Mouse (Mus musculus) lung, postnatal 25 days (tissue): ENCODE measurements at regions not wholly inside any gene's neighbourhood (a gene's known extent, or its start where the extent isn't known, plus 50 kb on each side); places are given as distances from the start of the nearest gene placed in this dataset.

ENCODE experiments used
- DNase-seq: peaks from one replicate; pipeline ENCODE4 v3.0.0; 2022; ENCODE audit warnings: low spot score

- DNase-seq, result peak; percentile 74
Observed at GRCm38 (mm10) chr1:136717830-136718517, 93.3 kb downstream of the Zfp281 start.

GRCm38 (mm10) chr1:136723839-136724443 lies 99.2 kb downstream of the Zfp281 start:
- no peak for DNase-seq

- peak; percentile 6 for DNase-seq
Observed at GRCm38 (mm10) chr1:136725242-136725641, 100.5 kb downstream of the Zfp281 start.

GRCm38 (mm10) chr1:136726145-136726935 lies 101.6 kb downstream of the Zfp281 start:
- DNase-seq, result peak; percentile 7

GRCm38 (mm10) chr1:136727868-136728631 lies 103.3 kb downstream of the Zfp281 start:
- DNase-seq, result no peak

- DNase-seq, result no peak
Observed at GRCm38 (mm10) chr1:136728632-136728944, 103.9 kb downstream of the Zfp281 start.

- no peak for DNase-seq
Observed at GRCm38 (mm10) chr1:136730638-136731037, 105.9 kb downstream of the Zfp281 start.

GRCm38 (mm10) chr1:136738030-136738429 lies 113.3 kb downstream of the Zfp281 start:
- DNase-seq, result no peak

- DNase-seq, result peak; percentile 44
Observed at GRCm38 (mm10) chr1:136739486-136739885, 114.8 kb downstream of the Zfp281 start.

- no peak for DNase-seq
Observed at GRCm38 (mm10) chr1:136741061-136741460, 116.4 kb downstream of the Zfp281 start.

GRCm38 (mm10) chr1:136749188-136749587 lies 124.5 kb downstream of the Zfp281 start:
- DNase-seq, result peak; percentile 53

GRCm38 (mm10) chr1:136751464-136752191 lies 126.9 kb downstream of the Zfp281 start:
- no peak for DNase-seq

GRCm38 (mm10) chr1:136754286-136754685 lies 129.6 kb downstream of the Zfp281 start:
- no peak for DNase-seq

GRCm38 (mm10) chr1:136758730-136759129 lies 134.0 kb downstream of the Zfp281 start:
- DNase-seq, result no peak

GRCm38 (mm10) chr1:136759164-136759563 lies 134.5 kb downstream of the Zfp281 start:
- no peak for DNase-seq

GRCm38 (mm10) chr1:136761467-136761866 lies 136.8 kb downstream of the Zfp281 start:
- DNase-seq, result no peak

- peak; percentile 6 for DNase-seq
Observed at GRCm38 (mm10) chr1:136768969-136769401, 144.3 kb downstream of the Zfp281 start.

GRCm38 (mm10) chr1:136773743-136774142 lies 149.0 kb downstream of the Zfp281 start:
- no peak for DNase-seq

- DNase-seq, result no peak
Observed at GRCm38 (mm10) chr1:136776211-136776610, 151.5 kb downstream of the Zfp281 start.

GRCm38 (mm10) chr1:136777263-136777980 lies 152.7 kb downstream of the Zfp281 start:
- DNase-seq, result no peak

- no peak for DNase-seq
Observed at GRCm38 (mm10) chr1:136779384-136779783, 154.7 kb downstream of the Zfp281 start.
